Mouse (Mus musculus) heart, adult 18-20 months (tissue): Measurements from ENCODE around the gene Hal. TPM values are rescaled to one million over a fixed set of nuclear protein-coding genes. Genes with fewer than 3 reads are reported as not detected.

Source experiments
- DNase-seq, 2 experiments: peaks; one replicate each; pipeline ENCODE4 v3.0.0; 2021 to 2022; ENCODE audit warnings: mixed read lengths in 1 of 2
- long read RNA-seq, 2 experiments: library from polyadenylated mRNA; stranded (forward); transcript quantifications; one replicate each; pipeline ENCODE4 v2.0.0; 2021
- total RNA-seq, 2 experiments: library from RNA; stranded (reverse); gene quantifications; 2 replicates each; pipeline ENCODE4 v1.2.3; 2021

Gene Hal
- total RNA-seq, result under 1 TPM in 1 of 2 experiments, not detected in 1; 0.54 TPM
- long read RNA-seq, experiment 1, result 0 reads
- long read RNA-seq, experiment 2, result 0 reads

DNA sequence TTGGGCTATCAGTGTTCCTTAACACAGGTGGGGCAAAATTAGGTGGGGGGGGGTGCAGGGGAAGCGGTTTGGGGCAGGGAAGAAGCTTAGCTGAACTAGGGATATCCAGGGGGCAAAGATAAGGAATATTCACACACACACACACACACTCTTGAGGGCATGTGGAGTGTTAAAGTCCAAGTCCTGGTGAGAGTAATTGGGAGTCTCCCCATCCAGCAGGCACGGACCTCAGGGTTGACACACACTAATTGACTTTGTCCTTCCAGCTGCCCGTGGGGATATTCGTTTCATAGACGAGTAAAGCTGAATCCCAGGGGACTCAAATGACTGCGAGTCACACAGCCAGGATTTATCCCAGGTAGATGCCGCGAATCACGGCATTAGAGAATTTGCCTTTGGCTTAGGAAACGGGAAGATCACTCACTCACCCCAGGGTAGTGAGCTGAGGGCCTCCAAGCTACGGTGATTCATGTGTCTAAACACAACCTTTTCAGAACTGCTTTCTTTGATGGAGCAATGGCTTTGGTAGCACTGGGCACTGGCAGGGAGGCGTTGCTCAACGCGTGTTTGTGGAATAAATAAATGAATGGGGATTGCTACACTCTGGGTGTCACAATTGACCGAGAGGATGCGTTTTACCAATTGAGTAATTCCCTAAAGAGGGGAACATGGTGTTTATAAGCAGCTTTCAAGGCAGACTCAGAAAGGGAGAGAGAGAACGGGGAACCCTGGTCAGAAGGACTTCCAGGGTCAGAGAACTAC lies at the start of gene Hal:
Hal (plus strand) TSS at position 703 of the 762 bp plus-strand sequence.
- DNase-seq, result peak in 1 of 2 experiments; percentile 10

DNA sequence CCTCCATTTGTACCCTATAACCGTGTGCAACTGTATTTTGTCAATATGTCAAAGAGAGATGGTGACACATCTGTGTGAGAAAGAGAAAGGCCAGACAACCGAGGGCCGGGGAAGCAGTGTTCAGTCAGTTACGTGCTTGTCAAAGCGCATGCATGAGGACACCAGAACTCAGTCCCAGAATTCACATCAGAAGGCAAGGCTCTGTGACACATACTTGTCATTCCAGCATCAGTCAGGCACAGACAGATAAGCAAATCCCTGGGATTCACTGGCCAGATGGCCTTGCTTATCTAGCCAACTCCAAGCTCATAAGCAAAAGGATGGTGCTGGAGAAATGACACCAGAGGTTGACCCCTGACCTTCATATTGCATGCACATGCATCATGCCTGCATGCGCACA lies 47.1 kb upstream of the Hal start:
- DNase-seq, result no peak

DNA sequence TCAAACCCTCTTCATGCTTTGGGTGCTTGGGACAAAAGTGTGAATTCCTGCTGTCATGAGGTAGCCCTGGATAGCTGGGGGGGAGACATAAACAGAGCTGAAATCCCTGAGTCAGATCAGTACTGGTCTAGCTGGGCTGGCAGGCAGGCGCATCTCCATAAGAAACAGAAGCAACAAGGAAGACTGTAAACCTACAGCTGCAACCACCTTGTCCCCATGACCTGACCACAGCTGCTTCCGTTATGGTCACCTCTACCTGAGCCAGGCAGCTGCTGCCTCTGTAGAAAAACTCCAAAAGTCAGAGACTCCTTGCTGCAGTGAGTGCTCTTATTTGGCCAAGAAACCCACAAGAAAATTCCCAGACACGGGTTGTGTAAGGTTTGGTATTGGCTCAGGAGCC lies 46.4 kb upstream of the Hal start:
- no peak for DNase-seq

DNA sequence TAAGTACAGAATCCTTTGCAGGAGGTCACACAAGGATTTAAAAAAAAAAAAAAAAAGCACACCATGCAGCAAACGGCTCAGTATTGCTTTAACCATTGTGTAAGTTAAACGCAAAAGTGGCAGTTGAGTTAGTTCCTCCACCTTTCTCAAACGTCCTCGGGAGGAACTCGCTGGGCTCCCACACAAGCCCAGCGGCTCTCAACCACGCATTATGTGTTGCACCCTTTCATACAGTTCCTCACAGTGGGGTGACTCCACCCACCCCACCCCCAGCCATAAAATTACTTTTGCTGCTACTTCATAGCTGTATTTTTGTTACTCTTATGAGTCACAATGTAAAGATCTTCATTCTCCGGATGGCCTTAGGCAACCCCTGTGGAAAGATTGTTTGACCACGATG lies 44.2 kb upstream of the Hal start:
- DNase-seq, result no peak

DNA sequence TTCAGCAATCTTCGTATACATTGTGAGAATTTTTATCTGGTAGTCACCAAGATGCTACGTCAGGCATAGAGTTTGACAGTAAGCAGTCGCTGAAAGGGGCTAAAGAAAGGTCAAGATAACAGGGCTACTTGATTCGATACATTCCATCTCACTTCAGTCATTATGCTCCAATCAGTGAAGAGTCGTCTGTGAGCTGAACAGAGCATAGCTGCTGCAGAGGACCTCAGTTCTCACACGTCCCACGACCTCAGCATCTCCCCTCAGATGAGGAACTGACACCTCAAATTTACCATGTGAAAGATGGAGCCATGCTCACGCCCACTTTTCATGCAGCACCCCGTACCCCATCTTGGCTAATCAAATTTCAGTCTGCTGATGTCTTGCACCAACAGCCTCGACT lies 41.2 kb upstream of the Hal start:
- no peak for DNase-seq

DNA sequence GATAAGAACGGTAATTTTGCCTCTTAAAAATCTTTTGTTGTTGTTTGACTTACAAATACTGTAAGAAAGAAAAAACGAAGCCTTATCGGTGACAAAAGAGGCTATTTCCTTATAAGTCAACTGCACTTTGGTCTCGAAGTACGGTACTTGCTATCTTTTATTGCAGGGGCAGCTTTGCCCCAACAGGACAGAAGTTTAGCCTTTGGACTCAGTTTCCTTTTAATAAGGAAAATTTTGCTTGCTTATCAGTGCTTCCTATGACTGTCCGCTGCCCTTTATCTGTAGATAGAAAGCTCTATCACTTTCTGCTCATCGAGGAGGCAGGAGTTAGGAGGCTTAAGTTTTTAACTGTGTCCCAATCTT lies 33.9 kb upstream of the Hal start:
- DNase-seq, result no peak

DNA sequence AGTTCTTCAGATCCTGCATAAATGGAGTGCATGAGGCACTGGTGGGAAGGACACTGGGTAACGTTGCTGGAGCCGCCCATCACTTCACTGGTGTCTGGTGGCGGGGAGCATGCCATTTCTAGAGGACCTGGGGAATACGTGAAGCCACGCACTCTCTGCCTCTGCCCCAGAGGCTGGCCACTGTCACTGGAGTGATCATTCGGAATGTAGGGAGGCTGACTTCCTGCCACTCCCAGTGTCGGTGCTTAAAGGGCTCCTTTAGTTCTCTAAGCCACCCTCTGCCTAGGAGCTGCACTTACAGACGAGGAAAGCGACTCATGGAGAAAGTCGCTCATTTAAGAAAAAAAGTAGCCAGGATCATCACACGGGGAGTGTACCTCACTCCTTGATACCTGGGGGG lies 28.5 kb upstream of the Hal start:
- no peak for DNase-seq

DNA sequence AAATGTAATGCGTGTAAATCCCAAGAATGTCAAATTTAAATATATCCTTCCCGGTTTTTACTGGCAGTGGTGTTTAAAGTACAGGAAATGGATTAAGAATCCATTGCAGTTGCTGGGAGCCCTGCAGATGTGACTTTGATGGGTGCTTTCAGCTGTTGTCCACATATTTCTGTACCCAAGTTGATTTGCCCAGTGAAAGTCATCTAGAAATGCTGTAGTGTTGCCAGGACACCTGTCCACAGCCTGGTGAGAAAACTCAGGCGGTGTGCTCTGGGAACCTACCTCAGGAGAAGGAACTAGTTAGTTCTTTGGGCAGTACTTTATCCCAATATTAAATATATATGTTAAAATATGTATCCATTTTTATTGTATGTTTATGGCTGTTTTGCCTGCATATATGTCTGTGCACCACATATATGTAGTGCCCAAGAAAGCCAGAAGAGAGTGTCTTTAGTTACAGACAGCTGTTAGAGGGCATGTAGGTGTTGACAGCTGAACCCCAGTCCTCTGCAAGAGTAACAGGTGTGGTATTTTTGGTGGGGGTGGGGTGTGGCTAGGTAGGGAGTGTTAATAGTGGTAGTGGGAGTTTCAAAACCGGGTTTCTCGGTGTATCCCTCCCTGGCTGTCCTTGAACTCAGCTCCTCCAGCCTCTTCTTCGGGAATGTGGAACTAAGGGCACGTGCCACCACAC lies 25.7 kb upstream of the Hal start:
- DNase-seq, result no peak

DNA sequence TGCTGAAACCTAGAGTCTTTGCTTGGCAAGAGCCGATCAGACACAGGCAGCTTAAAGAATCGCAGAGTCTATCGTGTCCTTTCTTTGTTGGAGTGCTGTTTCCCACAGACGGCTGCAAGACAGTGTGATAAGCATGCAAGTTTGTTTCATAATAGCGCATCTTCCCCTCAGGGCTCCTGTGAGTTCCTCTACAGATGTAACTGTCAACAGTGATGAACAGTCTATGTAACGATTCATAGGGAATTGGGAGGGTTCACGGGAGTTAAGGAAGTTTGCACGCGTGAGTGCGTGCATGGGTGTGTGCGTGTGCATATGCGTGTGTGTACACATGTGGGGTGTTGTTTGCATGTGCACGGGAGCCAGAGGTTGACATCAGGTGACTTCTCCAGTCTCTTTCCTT lies 25.0 kb upstream of the Hal start:
- no peak for DNase-seq

DNA sequence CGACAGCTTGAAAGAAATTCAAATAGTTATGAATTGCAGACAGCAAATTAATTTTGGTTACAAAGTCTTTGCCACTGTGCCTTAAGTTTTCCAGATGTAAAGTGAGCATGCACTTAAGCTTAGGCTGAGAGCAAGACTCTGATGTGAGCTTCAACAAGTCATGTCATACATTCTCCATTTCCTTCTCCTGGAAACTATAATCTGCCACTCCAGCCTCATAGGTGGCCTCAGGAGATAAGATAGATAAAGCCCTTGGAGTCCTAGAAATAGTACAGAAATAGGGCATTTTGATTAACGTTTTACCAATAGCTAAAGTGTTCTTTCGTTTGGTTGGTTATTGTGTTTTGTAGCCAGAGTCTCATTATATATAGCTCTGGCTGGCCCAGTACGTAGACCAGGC lies 21.3 kb upstream of the Hal start:
- no peak for DNase-seq

DNA sequence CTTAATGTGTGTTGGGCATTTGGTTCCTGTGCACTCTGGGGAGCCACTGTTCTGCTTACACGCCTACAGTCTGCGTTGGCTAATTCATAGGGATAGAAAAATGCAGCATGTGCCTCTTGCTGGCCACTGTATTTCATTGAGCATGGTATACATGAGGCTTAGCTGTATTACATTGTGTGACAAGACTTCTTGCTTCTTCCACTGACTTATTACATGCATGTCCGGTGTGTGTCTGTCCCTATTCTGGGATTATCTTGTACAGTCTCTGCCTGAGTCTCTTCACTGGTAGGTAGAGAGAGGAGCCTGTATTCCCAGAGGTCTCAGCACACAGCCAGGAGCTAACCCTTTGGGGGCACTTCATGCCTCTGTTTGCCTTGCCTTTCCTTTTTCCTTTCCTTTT lies 20.8 kb upstream of the Hal start:
- DNase-seq, result no peak

DNA sequence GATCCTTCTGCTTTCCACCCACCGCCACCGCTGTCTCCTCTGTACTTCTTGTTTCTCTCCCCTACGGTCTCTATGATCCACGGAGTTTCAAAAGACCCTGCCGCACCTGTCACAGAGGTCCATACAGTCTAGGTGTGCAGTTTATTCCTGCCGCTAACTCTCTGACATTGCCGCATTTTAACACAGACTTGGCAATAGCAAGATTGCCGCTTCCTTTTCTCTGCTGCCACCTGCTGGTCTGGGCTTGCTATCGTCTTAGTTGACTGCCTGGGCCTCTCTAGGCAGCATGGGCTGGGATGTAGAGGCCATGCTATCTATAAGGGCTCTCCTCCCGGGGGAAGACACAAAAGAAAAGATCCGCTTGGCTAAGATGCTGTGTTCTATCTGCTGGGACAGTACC lies 17.2 kb upstream of the Hal start:
- DNase-seq, result peak; percentile 84 to 96

DNA sequence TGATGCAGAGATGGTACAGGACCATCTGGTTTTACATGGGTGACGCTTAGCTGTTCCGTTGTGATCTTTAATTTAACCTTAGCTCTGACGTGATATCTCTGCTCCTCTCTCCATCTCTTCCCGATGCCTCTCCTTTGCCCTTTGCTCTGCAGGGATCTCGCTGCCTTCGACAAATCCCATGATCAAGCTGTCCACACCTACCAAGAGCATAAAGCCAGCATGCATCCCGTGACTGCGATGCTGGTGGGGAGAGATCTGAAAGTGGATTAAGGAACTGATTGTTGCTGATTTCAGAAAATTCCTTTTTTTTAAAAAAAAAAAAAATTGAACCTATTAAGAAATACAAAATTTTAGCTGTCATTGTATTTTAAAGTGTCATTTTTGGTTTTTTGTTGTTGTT lies 4.1 kb upstream of the Hal start:
- peak in 1 of 2 experiments; percentile 34 for DNase-seq

DNA sequence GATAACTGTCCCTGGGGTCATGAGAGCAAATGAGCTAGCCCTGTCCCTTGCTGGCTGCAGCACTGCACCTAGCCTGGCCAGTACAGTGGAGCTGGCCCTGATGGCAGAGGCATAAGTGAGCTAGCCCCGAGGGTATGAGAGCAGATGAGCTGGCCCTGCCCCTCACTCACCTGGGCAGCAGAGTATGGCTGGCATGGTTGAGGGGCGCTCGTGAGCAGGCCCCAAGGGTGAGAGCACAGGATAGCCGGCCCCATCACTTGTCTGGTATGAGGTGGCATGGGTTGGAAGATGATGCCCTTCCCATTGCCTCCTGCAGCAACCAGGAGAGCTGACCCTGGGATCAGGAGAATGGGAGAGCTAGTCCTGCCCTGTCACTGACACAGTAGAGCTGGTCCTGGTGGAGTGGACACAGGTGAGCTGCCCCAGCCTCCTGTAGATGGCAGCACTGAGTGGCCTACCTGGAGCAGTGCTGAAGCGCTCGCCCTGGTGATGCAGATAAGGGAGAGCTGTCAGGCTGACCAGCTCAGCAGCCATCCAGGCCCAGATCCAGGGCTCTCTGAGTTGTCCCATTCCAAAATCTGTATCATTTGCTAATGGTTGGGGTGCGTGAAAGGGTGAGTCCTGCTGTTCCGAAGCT lies 3.4 kb upstream of the Hal start:
- peak in 1 of 2 experiments; percentile 33 for DNase-seq

DNA sequence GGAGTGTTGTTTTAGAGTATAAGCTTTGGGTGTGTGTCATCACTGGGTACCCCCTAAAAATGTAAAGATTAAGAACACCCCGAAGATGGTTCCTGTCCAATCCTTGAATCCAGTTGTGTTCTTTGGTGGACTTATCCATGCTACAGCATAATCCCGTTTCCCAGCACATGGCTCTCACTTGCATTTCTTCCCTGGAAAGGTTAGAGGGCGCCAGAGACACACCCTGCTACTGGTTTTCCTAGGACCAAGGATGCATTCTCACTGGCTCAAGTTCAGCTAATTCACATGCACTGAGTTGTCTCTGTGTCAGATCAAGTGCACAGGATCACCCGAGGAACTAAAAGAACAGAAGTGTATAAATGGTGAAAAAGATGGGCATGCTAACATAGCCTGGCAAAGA lies 1.9 kb upstream of the Hal start:
- peak; percentile 13 to 35 for DNase-seq

DNA sequence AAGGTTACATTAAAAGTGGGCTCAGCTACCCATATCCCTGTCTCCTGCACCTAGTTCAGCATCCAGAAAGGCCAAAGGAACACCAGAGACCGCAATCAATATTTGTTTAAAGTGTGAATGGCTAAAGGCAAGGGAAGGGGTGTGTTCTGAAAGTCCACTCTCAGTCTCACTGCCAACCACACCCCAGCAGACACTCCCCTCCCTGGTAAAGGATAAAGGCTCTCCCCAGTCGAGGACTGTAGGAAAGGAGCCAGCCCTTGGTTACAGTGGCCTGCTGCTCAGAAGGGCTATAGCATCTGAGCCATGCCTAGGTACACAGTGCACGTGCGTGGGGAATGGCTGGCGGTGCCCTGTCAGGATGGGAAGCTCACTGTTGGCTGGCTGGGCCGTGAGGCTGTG lies 259 bp downstream of the Hal start:
- no peak for DNase-seq

DNA sequence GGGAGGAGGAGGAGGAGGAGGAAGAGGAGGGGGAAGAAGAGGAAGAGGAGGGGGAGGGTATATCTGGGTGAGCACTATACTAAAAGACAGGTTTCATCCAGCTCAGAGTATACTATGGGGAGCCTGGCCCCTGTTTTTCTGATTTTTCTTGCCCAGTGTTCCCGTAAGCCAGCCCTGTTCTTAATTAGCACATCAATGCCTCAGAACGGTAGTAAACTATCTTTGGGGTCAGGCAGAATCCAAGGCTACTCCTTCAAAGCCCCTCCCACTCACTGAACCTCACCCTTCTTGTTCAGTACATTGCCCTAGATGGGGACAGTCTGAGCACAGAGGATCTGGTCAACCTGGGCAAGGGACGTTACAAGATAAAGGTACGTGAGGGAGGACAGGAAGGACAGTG lies 1.9 kb downstream of the Hal start:
- no peak for DNase-seq

DNA sequence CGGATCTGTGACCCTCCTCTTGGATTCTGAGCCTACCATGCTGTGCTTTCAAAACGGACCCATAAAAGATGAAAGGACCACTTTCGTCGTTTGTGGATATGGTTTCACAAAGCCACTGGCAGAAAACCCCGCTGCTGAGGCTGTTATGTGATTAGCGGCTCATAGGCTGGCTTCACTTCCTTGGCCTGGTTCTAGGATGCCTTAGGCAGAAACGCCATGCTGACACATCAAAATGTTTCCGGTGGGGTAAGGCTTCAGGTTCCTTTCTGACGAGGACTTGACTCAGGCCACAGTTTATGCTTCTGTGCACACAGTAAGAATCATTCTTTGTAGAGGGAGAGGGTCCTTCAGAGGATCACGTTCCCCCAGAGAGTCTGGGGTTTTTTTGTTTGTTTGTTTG lies 12.3 kb downstream of the Hal start:
- no peak for DNase-seq

DNA sequence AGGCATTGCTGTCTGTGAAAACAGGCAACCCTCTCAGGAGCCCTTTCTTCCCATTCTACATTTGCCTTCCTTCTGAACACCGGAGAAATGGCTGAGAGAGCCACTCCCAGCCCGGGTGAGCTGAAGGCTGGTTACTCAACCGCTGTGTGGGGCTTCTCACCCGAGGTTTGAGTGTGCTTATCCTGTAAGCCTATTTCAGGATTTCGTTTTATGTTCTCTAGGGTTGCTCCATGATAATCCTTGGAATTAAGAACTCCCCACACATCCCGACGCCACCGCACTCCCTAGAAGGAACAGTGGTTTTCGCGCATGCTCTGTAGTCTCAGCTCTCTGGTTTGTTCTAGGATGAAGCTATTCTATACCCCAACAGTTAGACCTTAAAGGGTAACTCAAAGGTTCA lies 12.8 kb downstream of the Hal start:
- DNase-seq, result no peak

DNA sequence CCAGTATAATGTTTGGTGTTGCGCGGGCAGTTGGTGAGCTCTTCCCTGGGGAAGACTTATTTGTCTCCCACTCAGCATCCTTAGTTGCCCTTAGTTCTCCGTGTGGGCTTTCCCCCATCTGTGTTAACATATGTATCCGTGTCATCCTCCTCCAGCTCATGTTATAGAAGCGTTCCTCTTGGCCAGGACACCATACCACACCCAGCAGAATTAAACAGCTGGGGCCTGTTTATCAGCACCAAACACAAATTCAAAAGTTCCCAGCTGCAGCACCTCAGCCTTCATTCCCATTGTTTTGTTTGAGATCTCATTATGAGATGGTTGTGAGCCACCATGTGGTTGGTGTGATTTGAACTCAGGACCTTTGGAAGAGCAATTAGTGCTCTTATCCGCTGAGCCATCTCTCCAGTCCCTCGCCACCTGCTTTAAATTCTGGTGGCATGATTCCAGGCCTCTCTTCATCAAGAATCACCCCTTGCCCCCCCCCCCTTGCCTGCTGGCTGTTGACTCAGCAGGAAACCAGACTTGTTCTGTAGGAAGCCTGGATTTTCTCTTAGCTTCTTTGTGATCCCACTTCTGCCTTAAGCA lies 19.9 kb downstream of the Hal start:
- no peak for DNase-seq

DNA sequence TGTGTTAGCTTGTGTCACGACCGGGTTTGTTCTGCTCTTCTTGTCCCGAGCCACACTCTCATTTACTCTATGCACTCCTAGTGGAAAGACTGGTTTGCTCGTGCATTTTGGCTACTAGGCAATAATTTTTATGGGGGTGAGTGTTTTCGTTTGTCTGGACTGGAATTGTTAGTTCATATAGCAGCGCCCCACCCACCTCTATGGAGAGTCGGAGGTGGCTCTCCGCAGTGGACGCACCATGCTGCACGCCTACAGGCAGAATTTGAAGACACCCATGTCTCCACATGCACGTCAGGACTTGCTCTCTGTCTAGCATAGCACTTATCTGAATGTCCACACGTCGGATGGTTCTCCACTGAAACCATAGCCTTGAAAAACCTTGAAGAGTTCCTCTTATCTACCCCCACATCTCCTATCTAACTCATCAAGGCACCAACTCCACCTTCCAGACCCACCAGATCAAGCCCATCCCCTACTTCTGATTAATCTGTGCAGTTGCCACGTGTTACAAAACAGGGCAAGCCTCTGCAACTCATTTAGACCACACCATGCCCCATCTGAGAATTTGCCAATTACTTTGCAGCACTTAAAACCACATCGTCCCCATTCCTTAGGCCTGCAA lies 21.1 kb downstream of the Hal start:
- DNase-seq, result no peak

DNA sequence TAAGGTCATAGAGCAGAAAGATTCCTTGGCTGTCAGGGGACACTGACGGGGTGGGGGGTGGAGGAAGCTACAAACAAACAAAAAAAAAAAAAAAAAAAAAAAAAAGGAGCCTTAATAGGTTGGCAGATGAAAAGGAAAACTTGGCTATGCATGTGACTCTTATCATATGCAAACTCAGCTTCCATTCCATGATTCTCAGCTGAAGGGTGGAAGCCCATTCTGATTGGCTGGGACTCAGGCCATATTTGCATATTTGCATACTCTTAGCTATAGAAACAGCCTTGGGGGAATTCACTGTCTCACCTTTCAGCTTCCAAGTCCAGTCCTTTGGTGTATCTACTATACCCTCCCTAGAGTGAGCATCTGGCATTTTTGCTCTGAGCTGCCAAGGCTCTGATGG lies 26.9 kb downstream of the Hal start:
- DNase-seq, result no peak

DNA sequence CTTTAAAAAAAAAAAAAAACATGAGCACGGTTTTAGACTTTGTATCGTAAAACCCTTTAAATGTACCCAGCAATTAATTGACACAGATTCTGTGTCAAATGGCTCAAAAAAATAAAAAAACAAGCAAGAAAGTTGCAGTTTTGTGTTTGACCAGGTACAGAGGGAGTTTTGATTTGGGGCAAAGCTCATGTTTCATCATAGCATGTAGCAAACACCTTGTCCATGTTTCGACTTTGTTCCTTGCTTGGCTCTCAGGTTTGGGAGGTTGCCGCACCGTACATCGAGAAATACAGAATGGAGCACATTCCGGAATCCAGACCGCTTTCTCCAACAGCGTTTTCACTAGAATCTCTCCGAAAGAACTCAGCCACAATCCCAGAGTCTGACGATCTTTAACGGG lies 27.4 kb downstream of the Hal start:
- no peak for DNase-seq
